Mouse (Mus musculus) frontal cortex, adult (tissue): ENCODE measurements around the gene Cilp2.
A peak's percentile ranks its signal among the peaks of the same experiment; 100 is the strongest.

Source experiments
- ATAC-seq: cut with Nextera tagmentation; 2 replicates; pipeline ENCODE4 v1.9.2; 2017; ENCODE audit warnings: mild to moderate bottlenecking, moderate library complexity, mixed read lengths; ENCODE audit not compliant: low TSS enrichment

Gene Cilp2

GRCm38 (mm10) chr8:69887289-69888243 is at the start of gene Cilp2:
TSS of gene Cilp2 (minus strand) at chr8:69887687.
- ATAC-seq, result no peak

- peak; percentile 67; the same call in 1 of the 2 replicates for ATAC-seq
Observed at GRCm38 (mm10) chr8:69936050-69936794, 48.7 kb upstream of the Cilp2 start.

GRCm38 (mm10) chr8:69935431-69935830 is 47.9 kb upstream of the Cilp2 start:
- ATAC-seq, result no peak

- ATAC-seq, result no peak
Observed at GRCm38 (mm10) chr8:69934582-69934981, 47.1 kb upstream of the Cilp2 start.

- no peak for ATAC-seq
Observed at GRCm38 (mm10) chr8:69933811-69934210, 46.3 kb upstream of the Cilp2 start.

- ATAC-seq, result no peak
Observed at GRCm38 (mm10) chr8:69926901-69927300, 39.4 kb upstream of the Cilp2 start.

GRCm38 (mm10) chr8:69923986-69924385 is 36.5 kb upstream of the Cilp2 start:
- ATAC-seq, result no peak

GRCm38 (mm10) chr8:69921141-69921540 is 33.7 kb upstream of the Cilp2 start:
- ATAC-seq, result no peak

GRCm38 (mm10) chr8:69919876-69920662 is 32.6 kb upstream of the Cilp2 start:
- no peak for ATAC-seq

- peak; percentile 63 for ATAC-seq
Observed at GRCm38 (mm10) chr8:69919010-69919409, 31.5 kb upstream of the Cilp2 start.

GRCm38 (mm10) chr8:69918506-69918905 is 31.0 kb upstream of the Cilp2 start:
- no peak for ATAC-seq

- peak; percentile 41 for ATAC-seq
Observed at GRCm38 (mm10) chr8:69915748-69916147, 28.3 kb upstream of the Cilp2 start.

GRCm38 (mm10) chr8:69914526-69914925 is 27.0 kb upstream of the Cilp2 start:
- ATAC-seq, result no peak

- ATAC-seq, result peak; percentile 78
Observed at GRCm38 (mm10) chr8:69912478-69913074, 25.1 kb upstream of the Cilp2 start.

GRCm38 (mm10) chr8:69911917-69912316 is 24.4 kb upstream of the Cilp2 start:
- ATAC-seq, result no peak

GRCm38 (mm10) chr8:69907106-69907505 is 19.6 kb upstream of the Cilp2 start:
- ATAC-seq, result no peak

- no peak for ATAC-seq
Observed at GRCm38 (mm10) chr8:69906260-69906659, 18.8 kb upstream of the Cilp2 start.

GRCm38 (mm10) chr8:69904096-69904495 is 16.6 kb upstream of the Cilp2 start:
- no peak for ATAC-seq

- ATAC-seq, result peak; percentile 69
Observed at GRCm38 (mm10) chr8:69903063-69903542, 15.6 kb upstream of the Cilp2 start.

GRCm38 (mm10) chr8:69902163-69903062 is 14.9 kb upstream of the Cilp2 start, which contains the start of the genes Tssk6, Ndufa13 and Yjefn3:
TSS of gene Tssk6 (plus strand) at chr8:69902184.
TSS of gene Ndufa13 (minus strand) at chr8:69902558.
TSS of gene Yjefn3 (minus strand) at chr8:69902712.
- ATAC-seq, result peak; percentile 0; the same call in 1 of the 2 replicates
